9 mouse cellular contexts compared by ENCODE assay signal in genomic region chr10:95146491-95146890, GRCm38 (mm10).
DNase-seq lines count a peak whose midpoint lies in the region; ATAC-seq and TF ChIP-seq lines count a peak whose summit lies in the region.
"Had no signal": no experiment of that assay in that cellular context is flagged by ENCODE, and none has a peak within 500 bp of the region (broad histone marks: within the 10 kb centered on the region; RNA-seq: fewer than 3 reads in every experiment).

No protein-coding gene starts in this region.

- no peak overlapping the region for H3K4me2 ChIP-seq in heart, postnatal 0 days (ENCODE audit: low read depth, low read length)
- H3K4me2 ChIP-seq in lung, embryonic 15.5 days, result no peak overlapping the region; the same call in 1 of the 2 replicates

- no peak overlapping the region for H3K4me3 ChIP-seq in heart, postnatal 0 days (ENCODE audit: low read depth, low read length)
- H3K4me3 ChIP-seq in lung, embryonic 15.5 days, result no peak overlapping the region
- H3K4me3 ChIP-seq: megakaryocyte, embryonic 14.5 days had no signal

- H3K27me3 ChIP-seq in heart, postnatal 0 days (ENCODE audit: control insufficient read depth, insufficient read depth, low read length), result no peaks in the 10 kb centered on the region
- no peaks in the 10 kb centered on the region for H3K27me3 ChIP-seq in lung, embryonic 15.5 days
- H3K27me3 ChIP-seq: megakaryocyte, embryonic 14.5 days had no signal

- TF ChIP-seq EP300 in heart, postnatal 0 days (IDR thresholded peaks at IDR 0.05; ENCODE audit: low read depth), result no peak

- no peak overlapping the region for H3K9ac ChIP-seq in heart, postnatal 0 days (replicated peaks; ENCODE audit: low read depth, low read length)
- H3K9ac ChIP-seq in lung, embryonic 15.5 days, result no peak overlapping the region

- peak; percentile 27 for DNase-seq in layer of hippocampus, adult 11-12 months (ENCODE audit: low spot score)
- no peak for DNase-seq in layer of hippocampus, adult 8-10 months (ENCODE audit: low spot score in 2 of 2)
- DNase-seq in adrenal gland, adult 8-10 months, result peak; percentile 52
- DNase-seq in heart, postnatal 0 days (ENCODE audit: low spot score), result peak; percentile 49
- DNase-seq in frontal cortex, postnatal 25 days (ENCODE audit: low spot score in 2 of 2), result no peak
- DNase-seq in layer of hippocampus, postnatal 14 days (ENCODE audit: low spot score in 2 of 2), result no peak
- DNase-seq in thymus, postnatal 36 days, result no peak

- peaks cover 57% of the 10 kb centered on the region for H3K4me1 ChIP-seq in heart, postnatal 0 days (ENCODE audit: control insufficient read depth, insufficient read depth)
- H3K4me1 ChIP-seq in lung, embryonic 15.5 days, result peaks cover 74% of the 10 kb centered on the region

- no peak for ATAC-seq in heart, postnatal 0 days (ENCODE audit: insufficient read depth, low read depth)
- no peak for ATAC-seq in lung, embryonic 15.5 days (ENCODE audit: borderline replicate concordance, extremely low read depth, low FRiP score, low TSS enrichment)

- TF ChIP-seq CTCF in heart, postnatal 0 days (IDR thresholded peaks at IDR 0.05; ENCODE audit: low read depth), result no peak

- peak overlapping the region; percentile 52 for H3K27ac ChIP-seq in heart, postnatal 0 days (ENCODE audit: low read depth)
- H3K27ac ChIP-seq in lung, embryonic 15.5 days, result peak overlapping the region; percentile 93

- 35% methylated on average over 5 of the region's 5 CpGs for WGBS in heart, postnatal 0 days
- WGBS in lung, embryonic 15.5 days, result 33% methylated on average over 5 of the region's 5 CpGs

- no peaks in the 10 kb centered on the region for H3K36me3 ChIP-seq in heart, postnatal 0 days (replicated peaks; ENCODE audit: control insufficient read depth, insufficient read depth, low read length)
- H3K36me3 ChIP-seq in lung, embryonic 15.5 days, result no peaks in the 10 kb centered on the region

- no peaks in the 10 kb centered on the region for H3K9me3 ChIP-seq in heart, postnatal 0 days (replicated peaks; ENCODE audit: control insufficient read depth, low read length)
- no peaks in the 10 kb centered on the region for H3K9me3 ChIP-seq in lung, embryonic 15.5 days
- H3K9me3 ChIP-seq: megakaryocyte, embryonic 14.5 days had no signal

Comparison
In these comparisons a context has a peak if more than half of its experiments do, and no peak if none do; other contexts are left out.
1. DNase-seq: peak in layer of hippocampus, adult 11-12 months (single experiment), adrenal gland, adult 8-10 months (single experiment) and heart, postnatal 0 days (single experiment); none in layer of hippocampus, adult 8-10 months (0 of 2), frontal cortex, postnatal 25 days (0 of 2), layer of hippocampus, postnatal 14 days (0 of 2) and thymus, postnatal 36 days (0 of 2).